Mouse (Mus musculus) MEL-GATA-1-ER (cell line): ENCODE measurements at regions not wholly inside any gene's neighbourhood (a gene's known extent, or its start where the extent isn't known, plus 50 kb on each side); places are given as distances from the start of the nearest gene placed in this dataset.

Experiments
- DNase-seq: peaks from one replicate; pipeline ENCODE4 v3.0.0-alpha.2; 2012; ENCODE audit warnings: low read depth; ENCODE audit errors: extremely low read depth

DNA sequence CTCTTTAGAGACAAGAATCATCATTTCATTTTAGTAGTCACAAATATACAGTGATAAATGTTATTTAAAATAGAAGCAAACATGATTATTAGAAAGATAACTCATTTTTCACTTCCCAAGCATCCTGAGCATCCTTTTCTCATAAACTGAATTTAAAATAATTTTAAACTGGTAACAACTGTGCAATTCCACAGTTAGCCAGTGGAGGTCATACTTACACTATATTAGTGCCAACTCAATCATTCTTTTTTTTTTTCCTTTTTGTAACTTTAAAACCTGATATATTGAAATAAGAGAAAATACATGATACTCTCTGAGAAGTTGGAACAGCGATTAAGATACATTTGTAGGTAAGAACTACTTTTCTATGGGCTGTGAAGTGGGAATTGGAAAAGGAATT is 113.2 kb upstream of the Gm17509 start:
- no peak for DNase-seq

DNA sequence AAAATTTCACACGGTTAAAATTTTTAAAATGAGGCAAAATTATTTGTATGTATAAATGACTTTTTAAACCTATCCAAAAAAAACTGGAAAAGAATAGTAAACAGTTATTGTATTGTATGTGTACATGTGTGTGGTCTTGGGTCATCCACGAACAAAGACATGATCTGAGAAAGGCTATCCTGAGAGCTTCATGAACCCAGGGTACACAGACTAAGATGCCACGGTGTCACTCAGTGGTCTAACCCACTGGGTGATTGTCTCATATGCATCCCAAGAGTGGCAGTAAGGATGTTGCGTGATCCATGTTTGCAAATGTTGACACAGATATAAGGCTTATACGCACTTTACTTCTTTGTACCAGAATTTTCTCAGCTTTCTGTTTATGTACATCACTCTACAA is 113.7 kb upstream of the Gm17509 start:
- no peak for DNase-seq

DNA sequence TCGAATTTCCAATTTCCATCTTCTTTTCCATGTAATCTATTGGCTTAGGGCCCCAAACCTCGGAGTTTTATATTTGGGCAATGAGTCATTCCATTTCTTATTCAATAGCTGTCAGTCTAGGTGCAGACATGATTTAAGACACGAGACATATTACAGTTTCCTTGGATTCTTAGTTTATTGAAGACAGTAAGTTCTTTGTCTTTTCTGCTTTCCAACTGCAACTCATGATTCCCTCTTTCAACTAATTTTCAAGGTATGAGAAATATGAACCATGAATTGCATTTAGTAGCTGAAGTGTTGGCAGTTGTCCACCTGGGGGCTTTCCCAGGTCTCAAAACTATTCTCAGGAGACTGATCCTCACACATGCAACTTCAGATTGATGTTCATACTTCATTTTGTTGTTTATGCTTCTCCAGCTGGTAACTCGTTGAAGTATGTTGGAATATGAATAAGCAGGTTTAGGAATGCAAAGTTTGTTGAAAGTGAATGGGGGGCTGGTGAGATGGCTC is 160.3 kb upstream of the Gm17509 start:
- DNase-seq, result no peak

DNA sequence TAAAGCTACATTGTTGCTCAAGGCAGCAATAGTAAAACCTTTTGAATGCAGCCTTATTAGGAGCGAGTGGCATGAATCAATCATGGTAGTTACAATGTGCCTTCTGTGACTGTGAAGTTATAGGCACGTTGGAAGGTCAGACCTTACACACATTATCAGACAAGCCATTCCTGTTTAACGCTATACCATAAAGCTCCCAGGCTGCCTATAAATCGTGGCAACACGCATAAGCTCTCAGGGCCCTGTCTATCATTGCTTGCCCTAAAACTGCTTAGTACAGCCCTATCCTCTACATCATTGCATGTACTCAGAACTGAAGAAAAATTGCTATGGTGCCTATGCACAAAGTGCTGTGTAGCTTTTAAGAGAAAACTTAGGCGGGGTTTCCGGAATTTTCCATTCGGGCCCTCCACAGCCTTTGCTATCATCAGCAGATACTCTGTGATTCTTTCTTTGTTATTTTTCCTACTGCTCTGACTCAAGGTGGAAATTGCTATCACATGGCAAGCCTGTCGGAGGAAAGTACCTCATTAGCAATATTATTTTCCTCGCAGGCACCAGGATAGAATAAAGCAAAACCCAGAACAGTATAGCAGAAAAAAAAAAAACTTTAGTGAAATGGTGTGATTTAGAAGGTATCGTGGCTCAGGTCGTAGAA is 162.7 kb upstream of the Gm17509 start:
- no peak for DNase-seq

DNA sequence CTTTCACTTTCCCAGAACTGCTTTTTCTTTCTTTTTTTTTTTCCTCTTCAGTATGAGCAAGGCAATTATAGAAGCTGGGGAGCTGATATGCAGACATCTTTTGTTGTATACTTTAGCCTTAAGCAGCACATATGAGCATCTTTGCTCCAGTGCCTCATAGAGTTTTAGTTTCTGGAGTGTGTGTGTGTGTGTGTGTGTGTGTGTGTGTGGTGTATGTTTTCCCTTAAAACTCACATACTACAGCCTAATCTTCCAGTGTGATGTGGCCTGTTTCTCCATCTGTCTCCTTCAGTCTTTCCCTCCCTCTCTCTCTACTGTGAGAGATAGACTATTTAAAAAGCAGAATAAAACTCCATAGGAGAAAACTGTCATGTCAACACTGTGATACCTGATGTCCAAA is 169.4 kb upstream of the Gm17509 start:
- DNase-seq, result no peak

DNA sequence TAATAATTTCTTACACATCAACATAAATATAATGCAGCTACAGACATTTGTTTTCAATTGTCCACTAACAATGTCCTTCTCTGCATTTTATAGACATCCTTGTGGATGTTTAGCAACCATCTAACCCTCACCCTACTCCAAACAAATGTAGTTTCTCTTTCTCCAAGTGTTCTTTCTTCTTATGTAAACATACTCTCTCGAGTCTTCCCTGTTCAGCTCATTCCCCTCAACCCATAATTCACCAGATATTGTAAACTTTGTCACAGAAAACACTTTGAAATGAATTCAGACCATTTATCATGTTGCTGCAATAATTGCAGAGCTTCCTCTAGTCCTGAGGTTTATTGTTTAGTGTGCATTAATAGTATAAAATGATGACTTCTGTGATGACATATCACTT is 172.6 kb upstream of the Gm17509 start:
- no peak for DNase-seq

DNA sequence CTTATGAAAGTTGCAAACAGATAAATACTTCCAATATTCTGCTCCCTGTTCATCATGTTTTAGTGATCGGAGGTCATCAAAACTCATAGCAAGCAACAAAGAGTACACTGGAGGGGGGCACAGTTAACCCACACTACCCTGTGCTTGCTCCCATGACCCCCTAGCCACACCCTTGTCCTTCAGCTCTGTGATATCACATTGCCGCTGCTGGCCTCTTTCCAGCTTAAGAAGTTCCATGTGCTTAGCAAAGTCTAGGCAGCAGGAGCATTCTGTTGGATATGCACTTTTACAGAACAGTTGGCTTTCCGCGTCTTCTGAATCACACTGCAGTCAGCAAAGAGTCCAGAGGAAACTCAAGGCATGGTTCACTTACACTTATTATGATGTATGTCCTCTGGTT is 180.4 kb upstream of the Gm17509 start:
- DNase-seq, result no peak

DNA sequence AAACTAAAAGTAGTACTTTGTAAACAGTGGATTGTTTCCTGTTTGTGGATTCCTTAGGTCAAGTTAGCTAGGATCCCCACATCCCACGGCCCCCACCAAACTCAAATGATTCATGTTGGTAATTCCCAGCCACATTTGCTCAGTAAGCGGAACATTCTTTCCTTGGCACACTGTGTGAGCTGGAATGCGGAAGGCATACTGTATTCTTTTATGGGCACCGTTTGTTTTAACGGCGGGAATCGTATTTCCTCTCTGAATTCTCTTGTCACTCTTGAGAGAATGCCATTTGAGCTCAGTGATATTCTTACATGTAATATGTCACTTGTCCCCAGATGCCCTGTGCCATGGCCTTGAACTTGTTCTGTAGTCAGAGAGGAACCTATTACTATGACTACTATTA is 189.1 kb upstream of the Gm17509 start:
- DNase-seq, result no peak

DNA sequence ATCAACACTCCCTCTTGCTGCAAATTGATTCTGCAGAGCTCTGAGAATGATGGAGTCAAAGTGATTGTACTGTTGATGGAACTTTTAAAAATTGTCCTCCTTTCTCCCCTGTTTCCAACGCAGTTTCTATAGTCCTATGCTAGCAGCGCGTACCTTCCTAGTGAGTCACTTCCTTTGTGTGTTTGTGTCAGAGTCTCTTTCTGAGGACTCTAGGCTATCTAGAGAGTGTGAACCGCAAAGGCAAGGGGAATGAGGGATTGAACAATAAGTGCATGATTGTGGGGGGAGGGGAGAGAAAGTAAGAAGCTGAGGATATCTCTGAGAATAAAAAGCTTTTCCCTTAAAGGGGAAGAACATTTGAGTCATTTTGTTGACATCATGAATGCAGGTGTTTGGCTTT is 188.5 kb upstream of the Hcn1 start:
- no peak for DNase-seq

DNA sequence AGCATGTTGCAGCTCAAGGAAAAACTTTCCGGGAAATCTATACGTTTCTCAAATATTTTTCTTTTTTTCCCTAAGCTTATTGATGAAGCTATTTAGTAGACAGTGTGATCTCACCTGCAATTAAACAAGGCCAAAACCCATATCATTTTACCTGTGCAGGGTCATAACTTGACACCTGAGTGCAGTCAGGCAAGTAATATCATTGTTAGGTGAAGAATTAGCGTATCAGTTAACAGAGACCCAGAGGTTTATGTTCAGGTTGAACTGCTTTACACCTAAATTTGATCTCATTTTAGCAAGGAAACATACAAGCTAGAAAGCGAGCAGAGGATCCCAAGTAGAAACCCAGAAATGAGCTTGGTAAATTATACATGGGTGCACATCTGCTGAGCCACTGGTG is 178.6 kb upstream of the Hcn1 start:
- no peak for DNase-seq

DNA sequence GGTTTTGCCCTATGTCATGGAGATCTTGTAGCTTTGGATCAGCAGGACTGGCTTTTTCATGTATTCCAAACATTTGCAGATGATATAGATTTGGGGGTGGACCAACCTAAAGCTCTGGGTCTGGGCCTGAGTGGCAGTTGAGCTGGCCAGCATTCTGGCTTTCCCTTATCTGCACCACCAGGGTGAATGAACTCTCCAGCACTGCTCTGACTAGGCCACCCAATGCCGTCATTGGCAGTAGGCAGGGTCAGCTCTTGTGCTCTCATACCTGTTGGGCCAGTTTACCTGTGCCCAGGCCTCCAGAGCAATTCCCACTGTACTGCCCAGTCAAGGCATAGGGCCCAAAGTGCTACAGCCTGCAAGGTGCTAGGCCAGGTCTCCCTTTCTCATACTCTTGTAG is 177.1 kb upstream of the Hcn1 start:
- DNase-seq, result no peak

DNA sequence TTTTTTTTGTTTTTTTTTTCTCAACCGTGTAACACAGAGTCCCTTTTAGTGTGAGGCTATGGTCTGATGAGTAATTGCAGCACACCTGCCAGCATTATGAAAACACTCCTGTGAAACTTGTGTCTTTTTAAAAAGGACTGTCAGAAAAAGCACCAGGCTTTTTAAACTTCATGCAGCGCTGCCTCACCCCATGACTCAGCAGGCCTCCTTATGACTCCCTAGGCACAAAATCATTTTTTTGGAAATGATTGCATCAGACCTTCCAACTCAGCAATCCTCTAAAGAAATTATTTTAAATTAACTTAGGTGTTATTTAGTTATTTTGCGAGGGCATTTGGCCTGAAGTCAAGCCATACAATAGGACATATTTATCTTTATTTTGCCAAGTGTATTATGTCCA is 134.7 kb upstream of the Hcn1 start:
- DNase-seq, result no peak

DNA sequence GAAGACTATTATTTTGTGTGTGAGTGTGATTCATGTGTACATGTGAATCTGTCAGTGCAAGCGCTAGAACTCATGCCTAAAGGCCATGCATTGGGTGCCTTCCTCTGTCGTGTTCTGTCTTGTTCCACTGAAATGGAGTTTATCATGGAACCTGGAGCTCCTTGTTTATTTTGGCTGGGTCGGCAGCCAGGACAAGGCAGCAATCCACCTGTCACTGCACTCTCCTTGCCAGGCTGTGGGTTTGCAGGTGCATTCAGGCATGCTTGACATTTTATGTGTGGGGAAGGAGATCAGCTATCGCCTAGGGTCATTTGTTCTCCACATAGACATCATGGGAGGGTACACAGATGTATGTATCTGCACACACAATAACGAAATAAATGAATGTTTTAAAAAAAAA is 129.4 kb upstream of the Hcn1 start:
- no peak for DNase-seq

DNA sequence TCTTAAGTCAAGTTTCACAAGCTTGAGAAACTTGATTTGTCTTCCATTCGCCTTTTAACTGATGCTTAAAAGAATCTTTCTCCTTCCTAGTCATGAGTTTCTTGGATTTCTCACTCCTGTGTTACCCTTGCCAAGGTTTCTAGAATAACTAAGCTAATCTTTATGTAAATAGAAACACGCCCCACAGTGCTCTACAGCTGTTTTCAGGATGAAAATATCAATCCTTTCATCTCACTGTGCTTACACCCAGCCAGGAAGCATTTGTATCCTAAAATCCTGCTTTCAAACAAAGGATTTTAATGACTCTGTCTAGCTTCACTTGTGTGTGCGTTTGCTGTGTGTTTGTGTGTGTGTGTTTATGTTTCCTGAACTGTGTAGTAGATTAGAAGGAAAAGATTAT is 119.5 kb upstream of the Hcn1 start:
- DNase-seq, result no peak

DNA sequence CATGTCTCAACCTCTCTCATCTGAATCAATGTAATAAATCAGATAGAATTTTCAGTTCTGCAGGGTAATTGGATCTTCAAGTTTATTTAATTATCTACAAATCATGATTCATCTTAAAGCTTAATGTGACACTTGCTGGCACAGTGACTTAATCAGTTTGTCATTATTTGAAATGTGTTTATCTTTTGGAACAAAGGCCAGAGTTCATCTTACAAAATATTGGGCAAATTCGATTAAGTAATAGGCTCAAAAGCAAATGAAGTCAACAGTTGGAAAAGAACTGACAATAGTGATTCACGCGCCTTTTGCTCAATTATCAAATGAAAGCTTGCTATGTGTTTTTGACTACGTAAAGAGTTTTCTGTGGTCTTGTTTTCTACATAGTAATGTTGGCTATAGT is 93.4 kb upstream of the Hcn1 start:
- no peak for DNase-seq

DNA sequence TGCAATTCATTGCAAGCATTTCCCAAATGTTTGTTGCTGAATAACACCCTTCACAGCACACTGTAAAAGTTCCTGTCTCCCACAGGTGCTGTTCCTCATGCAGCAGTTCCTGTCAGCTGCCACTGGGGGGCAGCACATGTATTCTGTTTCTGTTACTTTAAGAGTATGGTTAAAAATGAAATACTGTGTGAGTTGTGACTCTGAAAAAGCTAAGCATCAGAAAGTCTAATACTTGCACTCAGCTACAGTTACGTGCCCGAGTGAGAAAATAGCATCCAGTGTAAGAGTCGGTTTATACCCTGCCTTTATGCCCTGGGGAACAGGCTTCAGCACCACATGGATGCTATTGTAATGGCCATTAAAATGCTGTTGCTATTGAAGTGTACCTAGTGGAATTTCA is 52.0 kb upstream of the Hcn1 start:
- DNase-seq, result peak; percentile 33
